Mouse (Mus musculus): ENCODE data around the gene Actr1a.

GRCm38 (mm10) chr19:46395109-46396009 is at the start of gene Actr1a:
- no peak for TF ChIP-seq MAX (IDR thresholded peaks at IDR 0.05; ENCODE audit: low read depth)
- no peak for TF ChIP-seq CEBPB (IDR thresholded peaks at IDR 0.05; ENCODE audit: insufficient read depth, poor library complexity, severe bottlenecking)
- no peak for TF ChIP-seq TCF12 (IDR thresholded peaks at IDR 0.05; ENCODE audit: insufficient read depth, poor library complexity, severe bottlenecking)
- peak; percentile 87 for TF ChIP-seq POLR2A (IDR thresholded peaks at IDR 0.05; ENCODE audit: insufficient read length, low read depth)
- TF ChIP-seq MYOD1 (IDR thresholded peaks at IDR 0.05; ENCODE audit: control insufficient read depth in 1 of 3, insufficient read length in 2 of 3, low read depth in 2 of 3), result no peak
- TF ChIP-seq SRF (IDR thresholded peaks at IDR 0.05; ENCODE audit: control insufficient read depth, insufficient read length, low read depth), result peak; percentile 84
- peak; percentile 6 for TF ChIP-seq E2F4 (IDR thresholded peaks at IDR 0.05; ENCODE audit: insufficient read depth)
- no peak for TF ChIP-seq USF1 (IDR thresholded peaks at IDR 0.05; ENCODE audit: low read depth)
- TF ChIP-seq REST (IDR thresholded peaks at IDR 0.05; ENCODE audit: insufficient read depth, insufficient read length), result no peak
- no peak for TF ChIP-seq TCF3 (IDR thresholded peaks at IDR 0.05; ENCODE audit: insufficient read length, low read depth)
- no peak for TF ChIP-seq MYOG (IDR thresholded peaks at IDR 0.05; ENCODE audit: control insufficient read depth in 1 of 3, insufficient read depth in 1 of 3, insufficient read length in 2 of 3, low read depth in 2 of 3)
